Mouse (Mus musculus) heart, embryonic 11.5 days (tissue): Measurements from ENCODE around the gene Gcnt2. TPM values are rescaled to one million over a fixed set of nuclear protein-coding genes. Genes with fewer than 3 reads are reported as not detected.
"Not testable (repeated sequence)": the region's sequence is repeated elsewhere in the genome, so short reads cannot be mapped to it uniquely, and the experiment has no call there.

Experiments
- ATAC-seq: fragments of 200-750 bp; cut with Nextera tagmentation; replicated peaks from 2 replicates; pipeline ENCODE4 v1.8.0; 2017; ENCODE audit warnings: moderate library complexity; ENCODE audit not compliant: insufficient number of reproducible peaks, low FRiP score, low TSS enrichment
- H3K27ac ChIP-seq: fragments of 300-500 bp; sonication (generic); 2 replicates; pipeline ENCODE4 v1.5.1; 2014; ENCODE audit warnings: mild to moderate bottlenecking, low read depth, low read length
- H3K27me3 ChIP-seq: fragments of 300-500 bp; sonication (generic); 2 replicates; pipeline ENCODE4 v1.6.1; 2014; ENCODE audit warnings: mild to moderate bottlenecking, low read length, mixed read lengths; ENCODE audit not compliant: control insufficient read depth, insufficient read depth
- H3K36me3 ChIP-seq: fragments of 300-500 bp; sonication (generic); 2 replicates; pipeline ENCODE4 v1.6.1; 2014; ENCODE audit warnings: mild to moderate bottlenecking, low read length, moderate library complexity, mixed read lengths; ENCODE audit not compliant: control insufficient read depth, insufficient read depth
- H3K4me1 ChIP-seq: fragments of 300-500 bp; sonication (generic); 2 replicates; pipeline ENCODE4 v1.6.1; 2014; ENCODE audit warnings: low read length; ENCODE audit not compliant: control insufficient read depth, insufficient read depth
- H3K4me2 ChIP-seq: fragments of 300-500 bp; sonication (generic); 2 replicates; pipeline ENCODE4 v1.6.1; 2014; ENCODE audit warnings: mild to moderate bottlenecking, moderate library complexity
- H3K4me3 ChIP-seq: fragments of 300-500 bp; sonication (generic); 2 replicates; pipeline ENCODE4 v1.5.1; 2014; ENCODE audit warnings: low read depth, low read length
- H3K9ac ChIP-seq: fragments of 300-500 bp; sonication (generic); 2 replicates; pipeline ENCODE4 v1.6.1; 2014; ENCODE audit warnings: mild to moderate bottlenecking, low read depth, low read length, moderate library complexity
- H3K9me3 ChIP-seq: fragments of 300-500 bp; sonication (generic); replicated peaks from 2 replicates; pipeline ENCODE4 v1.6.1; 2016; ENCODE audit warnings: low read length; ENCODE audit not compliant: control insufficient read depth
- WGBS: fragments of 180-500 bp; shearing (Covaris S2); extraction: QIAGEN DNeasy Blood & Tissue Kit; methylation state at CpG from one replicate; pipeline ENCODE4 v1.1.7; 2014; ENCODE audit not compliant: insufficient replicate concordance; 5-methylcytosine and 5-hydroxymethylcytosine counted together
- polyA plus RNA-seq: library from polyadenylated mRNA; unstranded; fragments of >200 nt; fragmentation: Nextera tagmentation; extraction: Ambion mirVana; gene quantifications from 2 replicates; pipeline ENCODE4 v1.2.1, GENCODE M21; 2014

Gcnt2 gene
- polyA plus RNA-seq, 1 experiment from 2014 or later, result 4.1 TPM

DNA sequence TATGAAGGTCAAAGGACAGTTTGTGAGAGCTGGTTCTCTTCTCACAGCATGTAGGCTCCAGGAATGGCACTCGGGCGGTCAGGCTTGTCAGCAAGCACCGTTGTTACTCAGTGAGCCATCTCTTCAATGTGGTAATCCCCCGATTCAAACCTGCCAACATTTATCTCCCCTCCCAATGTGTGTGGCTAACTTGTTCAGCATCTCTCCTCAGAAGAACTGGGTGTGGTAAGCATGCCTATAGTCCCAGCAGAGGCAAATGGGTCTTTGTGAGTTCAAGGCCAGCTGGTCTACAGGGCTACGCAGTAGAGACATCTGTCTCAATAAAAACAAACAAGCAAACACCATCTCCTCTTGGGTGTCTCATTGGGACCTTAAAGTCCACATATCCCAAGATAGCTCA, 113.4 kb downstream of the Gcnt2 start:
- Histone ChIP-seq H3K9me3 (no peaks in the 10 kb centered on the region), H3K27me3 (no peaks in the 10 kb centered on the region), H3K4me2 (no peak overlapping the region), H3K9ac (no peak overlapping the region), H3K36me3 (no peaks in the 10 kb centered on the region), H3K27ac (no peak overlapping the region), H3K4me3 (no peak overlapping the region), H3K4me1 (no peaks in the 10 kb centered on the region)
- no peak for ATAC-seq
- 87% methylated on average over 5 of the region's 5 CpGs for WGBS

DNA sequence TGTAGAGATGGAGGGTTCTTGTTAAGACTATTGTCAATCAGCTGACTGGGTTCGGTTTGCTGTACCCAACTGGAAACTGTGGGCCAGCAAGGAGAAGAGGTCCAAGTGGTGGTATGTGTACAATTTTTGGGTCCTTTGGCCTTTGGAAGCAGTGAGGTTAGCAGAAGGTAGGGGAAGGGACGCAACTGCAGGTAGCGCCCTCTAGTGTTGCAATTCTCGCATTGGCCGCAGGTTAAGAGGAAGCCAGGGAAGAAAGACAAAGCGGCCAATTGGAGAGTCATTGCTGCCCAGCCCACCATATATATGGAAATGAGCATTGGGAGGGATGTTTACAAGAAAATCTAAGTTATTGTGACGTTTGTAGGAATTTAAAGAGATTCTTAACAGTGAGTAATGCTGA, 118.1 kb downstream of the Gcnt2 start:
- H3K4me1 ChIP-seq, result no peaks in the 10 kb centered on the region
- H3K4me2 ChIP-seq, result no peak overlapping the region
- ATAC-seq, result no peak
- H3K4me3 ChIP-seq, result no peak overlapping the region
- no peaks in the 10 kb centered on the region for H3K9me3 ChIP-seq
- H3K36me3 ChIP-seq, result no peaks in the 10 kb centered on the region
- H3K27me3 ChIP-seq, result no peaks in the 10 kb centered on the region
- 19% methylated on average over 7 of the region's 7 CpGs for WGBS
- no peak overlapping the region for H3K27ac ChIP-seq
- H3K9ac ChIP-seq, result no peak overlapping the region

DNA sequence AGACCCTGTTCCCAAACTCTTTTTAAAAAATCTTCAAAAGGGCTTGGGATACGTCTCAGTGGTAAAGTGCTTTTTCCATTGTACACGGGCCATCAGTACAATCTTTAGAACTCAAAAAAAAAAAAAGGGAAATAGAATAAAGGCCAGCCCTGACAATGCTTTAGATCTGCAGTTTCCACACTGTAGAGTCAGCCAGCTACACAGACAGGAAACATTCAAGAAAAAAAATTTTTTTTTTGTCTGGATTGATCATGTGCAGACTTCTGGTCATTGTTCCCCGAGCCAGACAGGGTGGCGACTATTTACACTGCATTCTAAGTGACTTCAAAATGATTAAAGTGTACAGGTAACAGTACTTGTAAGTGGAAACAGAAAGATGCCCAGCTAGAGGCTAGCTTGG, 119.1 kb downstream of the Gcnt2 start:
- H3K4me1 ChIP-seq, result no peaks in the 10 kb centered on the region
- no peaks in the 10 kb centered on the region for H3K27me3 ChIP-seq
- 69% methylated on average over 4 of the region's 4 CpGs for WGBS
- H3K9me3 ChIP-seq, result no peaks in the 10 kb centered on the region
- no peak overlapping the region for H3K4me3 ChIP-seq
- H3K36me3 ChIP-seq, result no peaks in the 10 kb centered on the region
- peak overlapping the region; percentile 47 for H3K27ac ChIP-seq
- ATAC-seq, result no peak; the same call in 1 of the 2 replicates
- H3K9ac ChIP-seq, result no peak overlapping the region
- H3K4me2 ChIP-seq, result no peak overlapping the region

DNA sequence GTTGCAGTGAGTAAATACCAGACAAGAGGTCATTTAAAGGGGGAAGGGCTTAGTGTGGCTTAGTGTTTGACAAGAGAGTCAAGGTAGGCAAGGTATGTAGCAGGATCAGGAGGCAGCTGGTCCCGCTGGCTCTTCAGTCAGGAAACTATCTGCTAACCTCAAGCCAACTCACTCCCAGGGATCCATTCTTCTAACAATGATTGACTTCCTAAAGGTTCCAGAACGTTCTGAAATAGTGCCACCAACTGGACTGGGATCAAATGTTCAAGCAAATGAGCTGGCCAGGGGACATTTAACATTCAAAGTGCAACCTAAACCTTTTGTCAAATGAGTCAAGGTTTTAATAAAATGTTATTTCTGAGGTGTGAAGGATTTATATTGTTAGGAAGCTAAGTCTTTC, 119.8 kb downstream of the Gcnt2 start:
- Histone ChIP-seq H3K4me3 (no peak overlapping the region), H3K4me1 (no peaks in the 10 kb centered on the region), H3K27me3 (no peaks in the 10 kb centered on the region), H3K9me3 (no peaks in the 10 kb centered on the region), H3K9ac (no peak overlapping the region), H3K27ac (peak overlapping the region; percentile 47), H3K36me3 (no peaks in the 10 kb centered on the region), H3K4me2 (no peak overlapping the region)
- 42% methylated on average over 2 of the region's 2 CpGs for WGBS
- no peak for ATAC-seq

DNA sequence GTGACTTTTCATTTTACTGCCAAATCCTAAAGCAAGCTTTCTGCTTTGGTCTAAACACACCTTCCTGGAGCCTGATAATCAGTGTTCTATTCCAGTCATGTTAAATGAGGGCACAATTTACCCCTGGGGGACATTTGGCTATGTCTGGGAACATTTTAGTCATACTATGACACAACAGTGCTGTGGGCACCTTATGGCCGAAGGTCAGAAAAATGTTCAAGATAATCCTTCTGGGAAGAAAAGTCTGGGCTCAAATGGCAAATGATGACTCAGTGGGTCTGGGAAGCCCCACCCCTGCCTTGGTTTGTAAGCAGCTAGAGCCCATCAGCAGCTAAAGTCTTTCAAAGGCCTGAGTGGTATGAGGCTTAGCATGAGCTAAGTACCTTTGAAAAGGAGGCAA, 123.2 kb downstream of the Gcnt2 start:
- Histone ChIP-seq H3K27me3 (no peaks in the 10 kb centered on the region), H3K27ac (no peak overlapping the region), H3K9ac (no peak overlapping the region), H3K36me3 (no peaks in the 10 kb centered on the region), H3K9me3 (no peaks in the 10 kb centered on the region), H3K4me2 (no peak overlapping the region), H3K4me1 (no peaks in the 10 kb centered on the region), H3K4me3 (no peak overlapping the region)
- 63% methylated on average over 1 of the region's 1 CpGs for WGBS
- no peak for ATAC-seq

DNA sequence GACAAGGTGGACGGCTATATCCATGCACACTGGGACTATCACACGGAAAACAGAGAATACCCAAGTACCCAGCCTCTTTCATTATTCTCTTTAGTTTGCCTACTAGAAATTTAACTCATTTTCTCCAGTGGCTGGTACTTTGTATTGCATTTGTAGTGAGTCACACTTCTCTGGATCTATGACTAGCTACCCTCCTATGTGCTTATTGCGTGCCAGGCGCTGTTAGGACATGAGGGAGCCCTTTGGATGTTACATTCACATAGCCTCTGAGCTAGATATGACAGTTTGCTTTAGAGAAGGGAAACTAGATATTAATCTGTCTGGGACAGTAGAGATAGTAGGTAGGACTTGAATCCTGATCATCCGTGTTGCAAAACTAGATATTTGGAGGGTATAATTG, 126.5 kb downstream of the Gcnt2 start:
- 86% methylated on average over 5 of the region's 5 CpGs for WGBS
- no peaks in the 10 kb centered on the region for H3K9me3 ChIP-seq
- H3K9ac ChIP-seq, result no peak overlapping the region
- H3K4me2 ChIP-seq, result no peak overlapping the region
- H3K4me1 ChIP-seq, result no peaks in the 10 kb centered on the region
- ATAC-seq, result no peak
- no peak overlapping the region for H3K27ac ChIP-seq
- no peaks in the 10 kb centered on the region for H3K36me3 ChIP-seq
- no peaks in the 10 kb centered on the region for H3K27me3 ChIP-seq
- H3K4me3 ChIP-seq, result no peak overlapping the region

DNA sequence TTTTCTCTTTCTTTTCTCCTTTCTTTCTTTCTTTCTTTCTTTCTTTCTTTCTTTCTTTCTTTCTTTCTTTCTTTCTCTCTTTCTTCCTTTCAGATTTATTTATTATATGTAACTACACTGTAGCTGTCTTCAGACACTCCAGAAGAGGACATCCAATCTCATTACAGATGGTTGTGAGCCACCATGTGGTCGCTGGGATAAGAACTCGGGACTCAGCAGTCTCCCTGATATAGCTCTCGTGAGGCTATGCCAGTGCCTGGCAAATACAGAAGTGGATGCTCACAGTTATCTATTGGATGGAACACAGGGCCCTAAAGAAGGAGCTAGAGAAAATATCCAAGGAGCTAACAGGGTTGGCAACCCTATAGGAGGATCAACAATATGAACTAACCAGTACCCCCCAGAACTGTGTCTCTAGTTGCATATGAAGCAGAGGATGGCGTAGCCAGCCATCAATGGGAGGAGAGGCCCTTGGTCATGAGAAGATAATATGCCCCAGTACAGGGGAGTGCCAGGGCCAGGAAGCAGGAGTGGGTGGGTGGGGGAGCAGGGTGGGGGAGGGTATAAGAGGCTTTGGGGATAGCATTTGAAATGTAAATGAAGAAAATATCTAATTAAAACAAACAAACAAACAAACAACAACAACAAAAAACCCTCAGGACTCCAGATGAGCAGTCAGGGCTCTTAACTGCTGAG, 128.2 kb downstream of the Gcnt2 start:
- H3K27me3 ChIP-seq, H3K4me2 ChIP-seq, H3K9ac ChIP-seq, H3K4me1 ChIP-seq, H3K4me3 ChIP-seq, H3K36me3 ChIP-seq, H3K9me3 ChIP-seq, ATAC-seq, H3K27ac ChIP-seq: not testable (repeated sequence)
- WGBS, result 59% methylated on average over 4 of the region's 4 CpGs

DNA sequence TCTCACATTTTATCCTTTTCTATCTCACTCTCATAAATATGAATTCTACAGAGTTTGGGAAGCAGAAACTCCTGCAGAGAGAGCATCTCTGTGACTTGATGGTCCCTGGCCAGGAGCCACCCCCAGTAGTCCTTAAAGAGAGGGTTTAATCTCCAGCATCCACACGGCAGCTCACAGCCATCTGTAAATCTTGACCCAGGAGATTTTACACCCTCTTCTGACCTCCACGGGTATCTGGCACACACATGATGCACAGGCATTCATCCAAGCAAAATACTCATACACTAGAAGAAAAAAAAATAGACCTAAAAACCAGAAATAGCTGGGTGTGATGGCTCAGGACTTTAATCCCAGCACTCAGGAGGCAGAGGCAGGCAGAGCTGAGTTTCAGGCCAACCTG, 128.9 kb downstream of the Gcnt2 start:
- no peaks in the 10 kb centered on the region for H3K27me3 ChIP-seq
- WGBS, result 39% methylated on average over 2 of the region's 2 CpGs
- no peak overlapping the region for H3K27ac ChIP-seq
- no peak for ATAC-seq
- no peaks in the 10 kb centered on the region for H3K36me3 ChIP-seq
- no peaks in the 10 kb centered on the region for H3K9me3 ChIP-seq
- H3K4me2 ChIP-seq, result no peak overlapping the region
- no peak overlapping the region for H3K4me3 ChIP-seq
- H3K4me1 ChIP-seq, result no peaks in the 10 kb centered on the region
- no peak overlapping the region for H3K9ac ChIP-seq

DNA sequence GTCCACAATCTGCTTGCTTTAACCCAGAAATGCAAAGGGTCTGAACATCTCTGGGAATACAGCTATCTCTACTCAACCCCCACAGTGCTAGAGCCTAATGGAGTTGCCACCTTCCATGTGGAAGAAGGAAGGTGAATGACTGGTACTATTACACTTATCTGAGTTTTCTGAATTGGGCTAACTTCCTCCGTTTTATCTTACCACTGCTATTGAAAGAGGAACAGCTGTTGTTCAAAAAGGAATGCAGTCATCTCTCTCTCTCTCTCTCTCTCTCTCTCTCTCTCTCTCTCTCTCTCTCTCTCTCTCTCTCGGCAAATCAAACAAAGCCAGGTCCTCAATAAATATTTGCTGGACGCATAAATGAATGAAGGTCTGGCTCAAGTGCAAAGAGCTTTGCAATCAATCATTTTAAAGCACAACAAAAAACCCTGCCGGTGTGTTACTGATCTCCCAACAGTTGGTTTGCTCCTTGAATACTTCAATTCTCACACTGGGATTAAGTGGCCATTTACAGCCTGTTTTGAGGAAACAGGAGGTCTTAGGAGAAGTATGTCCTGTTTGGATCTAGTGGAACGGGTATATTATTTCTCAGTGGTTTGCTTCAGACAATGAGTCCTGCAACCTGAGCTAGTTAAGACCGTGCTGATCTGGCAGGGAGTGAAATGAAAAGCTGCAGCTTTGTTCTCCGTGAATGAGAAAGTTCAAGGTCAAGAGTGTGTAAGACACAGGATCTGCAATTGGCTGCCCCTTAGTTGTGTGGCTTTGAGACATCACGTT, 135.1 kb downstream of the Gcnt2 start:
- no peaks in the 10 kb centered on the region for H3K27me3 ChIP-seq
- WGBS, result 30% methylated on average over 8 of the region's 8 CpGs
- no peaks in the 10 kb centered on the region for H3K4me1 ChIP-seq
- ATAC-seq, result no peak
- H3K4me2 ChIP-seq, result no peak overlapping the region
- H3K9ac ChIP-seq, result no peak overlapping the region
- H3K36me3 ChIP-seq, result no peaks in the 10 kb centered on the region
- no peak overlapping the region for H3K4me3 ChIP-seq
- H3K9me3 ChIP-seq, result no peaks in the 10 kb centered on the region
- H3K27ac ChIP-seq, result no peak overlapping the region
